Mouse (Mus musculus) brain, embryonic 18.5 days (tissue): ENCODE measurements around the gene Nkx1-2.

ENCODE experiments used
- DNase-seq: peaks from one replicate; pipeline ENCODE4 v3.0.0-alpha.2; 2012; ENCODE audit warnings: low read depth, low spot score

Gene Nkx1-2

GRCm38 (mm10) chr7:132599071-132599975, at the start of gene Nkx1-2:
Nkx1-2 (minus strand) TSS chr7:132599637.
- no peak for DNase-seq

GRCm38 (mm10) chr7:132646514-132646913, 47.1 kb upstream of the Nkx1-2 start:
- DNase-seq = no peak

- no peak for DNase-seq
Observed at GRCm38 (mm10) chr7:132644605-132645279, 45.3 kb upstream of the Nkx1-2 start.

GRCm38 (mm10) chr7:132641606-132642005, 42.2 kb upstream of the Nkx1-2 start:
- no peak for DNase-seq

DNA sequence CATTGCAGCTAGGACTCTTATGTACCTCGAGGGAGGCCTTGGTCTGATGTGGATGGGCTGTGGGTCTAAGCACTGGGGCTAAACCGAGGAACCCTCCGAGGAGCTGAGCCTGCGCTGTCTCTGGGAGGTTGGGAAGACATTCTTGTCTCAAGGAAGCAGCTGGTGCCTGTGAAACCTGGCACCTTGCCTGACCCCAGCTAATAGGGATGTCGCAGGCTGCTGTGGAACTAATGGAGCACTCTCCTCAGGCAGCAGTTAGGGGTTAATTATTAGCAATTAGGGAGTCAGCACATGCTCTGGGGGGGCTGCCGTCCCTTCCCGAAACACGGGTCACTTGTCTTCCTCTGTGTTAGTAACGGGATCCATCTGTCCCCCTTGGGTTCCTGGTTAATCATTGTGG, 41.5 kb upstream of the Nkx1-2 start:
- DNase-seq = no peak

DNA sequence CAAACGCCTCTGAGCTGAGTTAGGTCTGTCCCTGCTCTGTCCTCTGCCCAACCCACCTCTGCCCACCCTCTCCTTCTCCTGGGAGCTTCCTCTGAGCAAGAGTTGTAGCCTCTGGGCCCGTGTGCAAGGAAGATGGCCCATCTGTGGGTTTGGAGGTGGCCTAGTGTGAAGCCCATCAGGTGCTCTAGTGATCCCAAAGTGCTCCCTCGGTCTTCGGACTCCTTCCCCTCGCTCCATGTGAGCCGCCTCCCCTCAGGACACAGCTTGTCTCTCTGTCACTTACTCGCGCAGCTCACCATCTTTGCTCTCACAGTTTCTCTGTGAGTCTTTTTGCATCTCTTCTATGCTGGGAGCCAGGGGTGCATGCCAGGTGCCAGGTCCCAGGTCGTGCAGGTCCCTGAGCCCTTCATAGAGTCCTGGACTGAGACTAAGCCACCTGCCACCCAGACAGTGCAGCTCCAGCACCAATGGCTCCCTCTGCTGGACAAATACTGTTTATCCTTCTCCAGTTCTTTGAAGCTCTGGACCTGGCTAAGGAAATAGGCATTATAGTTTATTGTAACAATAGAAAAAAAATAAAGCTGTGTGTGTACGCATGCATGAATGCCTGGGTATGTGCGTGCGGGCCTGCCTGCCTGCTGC, 39.1 kb upstream of the Nkx1-2 start:
- DNase-seq = no peak

DNA sequence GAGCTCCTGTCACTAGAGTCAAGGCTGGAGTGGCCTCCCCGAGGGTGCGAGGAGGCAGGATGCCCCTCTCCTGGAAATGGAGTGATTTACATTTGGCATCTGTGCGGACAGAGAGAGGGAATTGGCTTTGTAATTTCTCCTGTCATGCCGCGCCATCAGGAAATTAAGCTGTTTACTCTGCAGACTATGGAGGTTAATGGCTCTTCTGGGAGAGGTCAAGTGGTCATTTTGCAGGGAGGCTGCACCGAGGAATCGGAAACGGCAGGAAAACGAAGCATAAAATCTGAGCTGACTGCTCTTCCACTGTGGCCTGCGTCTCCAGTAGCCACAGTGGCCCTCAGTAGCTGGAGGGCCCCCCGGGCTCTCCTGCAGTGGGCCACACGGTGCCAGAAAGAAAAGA, 37.9 kb upstream of the Nkx1-2 start:
- DNase-seq = no peak

- peak; percentile 14 for DNase-seq
Observed at GRCm38 (mm10) chr7:132631313-132631712, 31.9 kb upstream of the Nkx1-2 start.

GRCm38 (mm10) chr7:132627448-132627847, 28.0 kb upstream of the Nkx1-2 start:
- DNase-seq = no peak

GRCm38 (mm10) chr7:132626174-132626573, 26.7 kb upstream of the Nkx1-2 start:
- no peak for DNase-seq

- no peak for DNase-seq
Observed at GRCm38 (mm10) chr7:132624161-132624560, 24.7 kb upstream of the Nkx1-2 start.

DNA sequence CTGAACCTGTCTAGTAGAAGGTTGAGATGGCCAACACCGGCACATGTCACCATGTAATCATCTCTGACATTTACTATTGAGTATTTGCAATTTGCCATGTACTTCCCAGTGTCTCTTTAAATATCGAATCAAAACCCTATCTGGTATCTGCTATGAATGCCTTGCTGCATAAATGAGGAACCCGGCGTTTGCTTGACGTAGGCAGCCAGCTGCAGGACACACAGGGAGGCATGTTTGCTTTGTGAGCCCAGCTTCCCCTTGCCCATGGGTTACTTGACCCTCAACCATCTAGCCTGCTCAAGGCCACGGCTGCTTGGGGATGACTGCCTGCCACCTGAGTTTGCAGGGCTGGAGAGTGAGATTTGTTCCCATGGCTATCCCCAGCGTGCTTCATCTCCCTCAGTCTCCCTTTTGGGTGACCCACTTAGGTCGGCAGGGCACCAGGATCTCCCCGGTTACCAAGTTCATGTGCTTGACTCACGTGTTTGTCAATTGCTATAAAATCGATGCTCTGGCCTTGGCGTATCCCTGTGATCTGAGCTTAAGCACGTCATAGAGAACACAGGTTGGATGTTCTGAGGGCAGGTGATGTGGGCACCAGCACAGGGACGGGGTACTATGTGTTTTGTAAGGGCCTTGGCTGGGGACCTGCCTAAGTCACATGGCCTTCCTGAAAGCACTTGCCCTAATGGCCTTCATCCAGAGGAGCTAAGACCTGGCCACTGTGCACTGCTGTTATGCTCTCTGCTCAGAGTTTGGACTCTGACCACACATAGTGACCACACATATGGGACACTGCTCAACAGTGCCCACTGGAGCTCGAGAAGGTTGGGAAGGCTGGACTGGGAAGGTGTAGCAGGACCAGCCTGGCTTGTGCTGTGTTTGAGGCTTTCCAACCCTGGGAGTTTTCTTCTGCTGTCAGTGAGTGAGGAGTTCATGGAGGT, 20.8 kb upstream of the Nkx1-2 start:
- no peak for DNase-seq

DNA sequence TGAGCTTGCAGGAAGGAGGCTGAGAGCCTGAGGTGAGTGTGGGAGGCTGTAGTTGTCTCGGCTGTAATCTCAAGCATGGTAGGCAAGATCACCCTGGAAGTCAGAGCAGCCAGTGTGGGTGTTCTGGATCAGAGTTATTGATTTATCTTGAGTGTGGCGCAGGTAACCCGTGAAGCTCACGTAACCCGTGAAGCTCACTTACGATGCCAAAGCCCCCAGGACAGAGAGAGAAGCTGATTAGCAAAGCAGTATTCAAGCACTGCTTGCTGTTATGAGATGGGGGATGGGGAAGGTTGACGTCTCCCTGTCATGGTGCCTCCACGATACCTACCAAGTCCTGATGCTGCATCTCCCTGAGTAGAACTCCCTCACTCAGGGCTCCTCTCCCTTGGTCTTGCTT, 20.1 kb upstream of the Nkx1-2 start:
- no peak for DNase-seq

DNA sequence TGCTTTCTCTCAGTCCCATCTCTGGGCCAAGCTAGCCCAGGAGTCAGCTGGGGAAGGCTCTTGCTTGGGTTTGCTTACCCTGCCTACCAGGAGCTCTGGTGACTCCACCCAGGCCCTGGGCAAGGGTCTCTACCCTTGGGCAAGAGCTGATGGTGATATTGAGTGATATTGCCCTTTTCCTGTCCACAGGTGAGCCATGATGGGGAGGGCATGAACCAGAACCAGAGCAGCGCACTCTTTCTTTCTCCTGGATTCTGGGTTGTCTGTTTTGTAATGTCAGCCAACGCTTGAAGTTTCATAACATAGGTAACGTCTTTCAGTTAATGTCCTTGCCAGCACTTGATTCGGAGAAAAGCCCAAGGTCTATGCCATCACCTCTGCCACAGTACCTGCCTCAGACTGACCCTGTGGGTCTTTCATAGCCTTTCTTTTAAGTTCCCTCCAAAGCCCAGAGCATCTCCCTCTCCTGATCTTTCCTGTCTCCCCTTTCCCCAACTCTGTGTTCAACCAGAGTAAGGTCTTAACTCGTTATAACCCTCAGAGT, 17.7 kb upstream of the Nkx1-2 start:
- no peak for DNase-seq

- DNase-seq = no peak
Observed at GRCm38 (mm10) chr7:132616391-132616790, 17.0 kb upstream of the Nkx1-2 start.

DNA sequence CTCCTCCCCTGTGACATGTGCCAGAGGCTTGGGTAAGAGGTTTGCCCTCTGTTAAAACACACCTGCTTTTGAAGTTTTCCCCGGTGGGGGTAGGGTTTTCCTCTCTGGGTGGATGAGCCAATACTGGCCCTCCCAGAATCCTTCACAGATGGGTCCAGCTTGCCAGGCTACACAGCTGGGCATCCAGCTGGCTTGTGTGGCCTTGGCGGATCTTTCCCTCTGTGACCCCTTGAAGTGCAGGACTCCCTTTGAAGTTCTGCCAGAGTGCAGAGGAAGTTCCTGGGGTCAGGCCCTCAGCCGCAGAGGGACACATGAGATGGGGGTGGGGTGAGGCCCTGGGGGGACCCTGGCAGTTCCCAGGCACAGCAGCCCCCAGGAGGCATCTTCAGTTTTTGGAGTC, 15.9 kb upstream of the Nkx1-2 start:
- DNase-seq = no peak

DNA sequence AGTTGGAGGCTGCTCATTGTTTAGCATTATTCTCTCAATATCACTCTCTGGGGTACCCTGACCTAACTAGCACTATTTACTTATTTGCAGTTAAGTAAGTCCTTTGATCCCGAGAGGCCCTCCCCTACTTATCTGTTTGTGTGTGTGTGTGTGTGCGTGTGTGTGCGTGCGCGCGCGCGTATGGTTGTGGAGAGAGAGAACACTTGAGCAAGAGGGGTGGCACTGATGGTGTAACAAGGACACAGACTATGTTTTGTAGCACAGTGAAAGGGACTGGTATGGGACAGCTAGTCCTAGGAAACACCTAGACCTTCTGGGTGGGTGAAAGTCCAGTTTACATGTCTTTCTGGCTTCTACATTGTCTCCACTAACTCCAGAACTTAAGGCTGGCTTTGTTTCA, 12.1 kb upstream of the Nkx1-2 start:
- no peak for DNase-seq

- peak; percentile 46 for DNase-seq
Observed at GRCm38 (mm10) chr7:132610468-132611318, 11.3 kb upstream of the Nkx1-2 start, which contains the start of gene Lhpp. Lhpp (plus strand) TSS chr7:132610638.

DNA sequence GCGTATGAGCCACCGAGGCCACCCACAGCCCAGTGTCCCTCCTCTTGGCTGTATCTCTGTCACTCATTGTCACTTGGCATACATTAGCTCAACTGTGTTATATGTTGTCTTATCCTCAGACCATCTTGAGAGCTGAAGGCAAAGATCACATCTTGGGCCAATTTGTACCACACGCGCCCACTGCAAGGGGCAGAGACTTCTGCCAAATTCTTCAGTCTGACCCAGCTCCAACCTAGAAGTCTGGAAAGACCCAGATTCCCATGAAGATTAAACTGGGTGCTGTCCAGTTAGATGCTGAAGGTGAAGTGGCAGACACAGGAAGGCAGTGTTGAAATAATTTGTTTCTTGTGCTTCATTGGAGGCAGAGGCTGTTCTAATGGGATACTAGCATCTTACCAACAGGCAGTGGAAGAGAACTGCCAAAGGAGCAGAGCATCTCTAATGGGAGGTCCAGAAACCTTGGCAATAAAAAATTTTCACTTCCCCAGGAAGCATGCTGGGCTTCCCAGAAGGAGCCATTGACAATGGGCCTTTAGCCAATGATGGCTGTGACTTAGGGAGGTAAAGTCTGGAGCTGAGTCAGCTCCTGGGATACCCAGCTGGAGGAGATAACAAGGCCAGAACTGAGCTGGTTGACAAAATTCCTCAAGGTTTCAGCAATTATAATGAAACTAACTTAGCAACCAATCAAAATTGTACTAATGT, 9.0 kb upstream of the Nkx1-2 start:
- DNase-seq = no peak
